Mouse (Mus musculus) forebrain, embryonic 13.5 days (tissue): ENCODE measurements around the gene Gm5485. TPM values are rescaled to one million over a fixed set of nuclear protein-coding genes. Genes with fewer than 3 reads are reported as not detected.

ENCODE experiments used
- ATAC-seq: fragments of 200-750 bp; cut with Nextera tagmentation; 2 replicates; pipeline ENCODE4 v1.8.0; 2017
- H3K27ac ChIP-seq: fragments of 300-500 bp; sonication (generic); 2 replicates; pipeline ENCODE4 v1.5.1; 2015; ENCODE audit warnings: inconsistent platforms, mild to moderate bottlenecking, moderate library complexity
- H3K27me3 ChIP-seq: fragments of 300-500 bp; sonication (generic); 2 replicates; pipeline ENCODE4 v1.6.1; 2015; ENCODE audit warnings: mild to moderate bottlenecking, inconsistent platforms
- H3K36me3 ChIP-seq: fragments of 300-500 bp; sonication (generic); 2 replicates; pipeline ENCODE4 v1.6.1; 2015; ENCODE audit warnings: mild to moderate bottlenecking, inconsistent platforms; ENCODE audit not compliant: poor library complexity, severe bottlenecking
- H3K4me1 ChIP-seq: fragments of 300-500 bp; sonication (generic); 2 replicates; pipeline ENCODE4 v1.6.1; 2015; ENCODE audit warnings: inconsistent platforms
- H3K4me2 ChIP-seq: fragments of 300-500 bp; sonication (generic); 2 replicates; pipeline ENCODE4 v1.6.1; 2015; ENCODE audit warnings: inconsistent platforms, mild to moderate bottlenecking, moderate library complexity
- H3K4me3 ChIP-seq: fragments of 300-500 bp; sonication (generic); 2 replicates; pipeline ENCODE4 v1.5.1; 2015; ENCODE audit warnings: mild to moderate bottlenecking, inconsistent platforms
- H3K9ac ChIP-seq: fragments of 300-500 bp; sonication (generic); 2 replicates; pipeline ENCODE4 v1.6.1; 2015; ENCODE audit warnings: mild to moderate bottlenecking, inconsistent platforms
- H3K9me3 ChIP-seq: fragments of 300-500 bp; sonication (generic); replicated peaks from 2 replicates; pipeline ENCODE4 v1.6.1; 2016; ENCODE audit warnings: inconsistent platforms
- WGBS: fragments of 180-500 bp; shearing (Covaris S2); methylation state at CpG from one replicate; pipeline ENCODE4 v1.1.7; 2015; 5-methylcytosine and 5-hydroxymethylcytosine counted together
- polyA plus RNA-seq: library from polyadenylated mRNA; unstranded; fragments of >200 nt; fragmentation: Nextera tagmentation; extraction: Ambion mirVana; gene quantifications from 2 replicates; pipeline ENCODE4 v1.2.1, GENCODE M21; 2015

Gm5485 gene
- not detected in 2 replicates for polyA plus RNA-seq

DNA sequence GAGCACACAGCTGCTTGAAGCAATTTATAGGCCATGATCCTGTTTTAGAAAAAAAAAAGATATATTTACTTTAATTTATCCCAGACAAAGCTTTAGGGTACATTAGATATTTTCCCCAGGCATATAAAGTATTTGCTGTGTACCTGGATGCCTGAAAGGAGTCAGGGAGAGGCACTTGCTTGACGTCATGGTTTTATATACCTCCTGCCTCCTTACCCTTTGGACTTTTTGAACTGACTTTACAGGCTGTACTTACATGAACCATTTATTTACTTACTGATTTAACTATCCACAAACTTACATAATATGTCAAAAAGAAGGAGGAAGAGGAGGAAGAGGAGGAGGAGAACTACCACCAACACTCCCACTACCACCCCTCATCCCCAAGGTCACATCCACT lies at the start of gene Gm5485:
Gene Gm5485, minus strand, starts transcription at position 171 of the 400 bp plus-strand sequence.
- WGBS: 90% methylated on average over 1 of the region's 1 CpGs
- no peaks in the 10 kb centered on the region for H3K4me1 ChIP-seq
- H3K9ac ChIP-seq: no peak within 1 kb of the TSS
- no peaks in the 10 kb centered on the region for H3K9me3 ChIP-seq
- no peak within 1 kb of the TSS for H3K27ac ChIP-seq
- no peaks in the 10 kb centered on the region for H3K27me3 ChIP-seq
- no peak within 1 kb of the TSS for H3K4me2 ChIP-seq
- no peaks in the 10 kb centered on the region for H3K36me3 ChIP-seq
- ATAC-seq: no peak
- no peak within 1 kb of the TSS for H3K4me3 ChIP-seq

- no peaks in the 10 kb centered on the region for H3K36me3 ChIP-seq
Observed at GRCm38 (mm10) chr16:48453264-48453663, 41.0 kb upstream of the Gm5485 start.

GRCm38 (mm10) chr16:48446161-48446925 lies 34.1 kb upstream of the Gm5485 start:
- Histone ChIP-seq H3K9ac (no peak overlapping the region), H3K9me3 (no peaks in the 10 kb centered on the region), H3K27me3 (no peaks in the 10 kb centered on the region), H3K4me3 (no peak overlapping the region), H3K36me3 (no peaks in the 10 kb centered on the region), H3K4me2 (no peak overlapping the region), H3K27ac (no peak overlapping the region), H3K4me1 (no peaks in the 10 kb centered on the region)
- ATAC-seq: no peak
- WGBS: 76% methylated on average over 8 of the region's 8 CpGs

More at GRCm38 (mm10) chr16:48453264-48453663, 41.0 kb upstream of the Gm5485 start:
- Histone ChIP-seq H3K9me3 (no peaks in the 10 kb centered on the region), H3K4me2 (no peak overlapping the region), H3K27me3 (no peaks in the 10 kb centered on the region), H3K4me3 (no peak overlapping the region), H3K4me1 (no peaks in the 10 kb centered on the region), H3K27ac (no peak overlapping the region), H3K9ac (no peak overlapping the region)
- 87% methylated on average over 3 of the region's 3 CpGs for WGBS
- no peak for ATAC-seq

DNA sequence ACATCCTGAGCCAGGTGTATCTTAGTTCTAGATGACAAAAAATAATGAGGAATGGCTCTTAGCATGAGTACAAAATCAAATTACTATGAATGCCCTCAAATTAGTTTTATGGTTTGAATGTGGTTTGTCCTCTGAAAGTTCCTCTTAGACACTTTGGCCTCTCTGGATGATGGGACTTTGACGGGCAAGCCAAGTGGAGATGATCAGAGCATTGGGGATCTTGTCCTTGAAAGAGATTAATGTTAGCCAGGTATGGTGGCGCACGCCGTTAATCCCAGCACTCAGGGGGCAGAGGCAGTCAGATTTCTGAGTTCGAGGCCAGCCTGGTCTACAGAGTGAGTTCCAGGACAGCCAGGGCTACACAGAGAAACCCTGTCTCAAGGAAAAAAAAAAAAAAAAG lies 32.4 kb upstream of the Gm5485 start:
- H3K4me2 ChIP-seq: no peak overlapping the region
- WGBS: 92% methylated on average over 5 of the region's 5 CpGs
- H3K4me3 ChIP-seq: no peak overlapping the region
- no peak overlapping the region for H3K27ac ChIP-seq
- ATAC-seq: no peak
- no peaks in the 10 kb centered on the region for H3K36me3 ChIP-seq
- H3K27me3 ChIP-seq: no peaks in the 10 kb centered on the region
- H3K9ac ChIP-seq: no peak overlapping the region
- no peaks in the 10 kb centered on the region for H3K9me3 ChIP-seq
- H3K4me1 ChIP-seq: no peaks in the 10 kb centered on the region

- no peak for ATAC-seq
- H3K4me3 ChIP-seq: no peak overlapping the region
- H3K9me3 ChIP-seq: no peaks in the 10 kb centered on the region
- H3K36me3 ChIP-seq: no peaks in the 10 kb centered on the region
- no peak overlapping the region for H3K4me2 ChIP-seq
- no peaks in the 10 kb centered on the region for H3K27me3 ChIP-seq
- H3K27ac ChIP-seq: no peak overlapping the region
- H3K4me1 ChIP-seq: no peaks in the 10 kb centered on the region
- no peak overlapping the region for H3K9ac ChIP-seq
Observed at GRCm38 (mm10) chr16:48437476-48437875, 25.3 kb upstream of the Gm5485 start.

DNA sequence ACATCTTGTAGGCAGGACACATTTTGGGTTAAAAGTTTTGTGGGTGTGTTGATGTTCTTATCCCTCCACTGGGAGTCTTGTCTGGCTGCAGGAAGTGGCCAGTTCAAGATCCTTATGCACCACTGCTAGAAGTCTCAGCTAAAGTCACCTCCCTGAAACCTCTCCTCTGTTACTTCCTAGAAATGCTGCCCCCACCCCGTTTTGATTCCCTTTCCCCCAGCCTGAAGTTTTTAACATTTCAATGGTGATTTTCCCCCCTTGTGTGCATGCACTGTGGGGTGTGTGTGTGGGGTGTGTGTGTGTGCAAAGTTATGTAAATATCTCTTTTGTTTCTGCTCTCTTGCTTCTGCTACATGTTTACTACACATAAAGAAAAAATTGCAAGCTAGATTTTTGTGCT lies 23.2 kb upstream of the Gm5485 start:
- ATAC-seq: no peak
- Histone ChIP-seq H3K36me3 (no peaks in the 10 kb centered on the region), H3K27me3 (no peaks in the 10 kb centered on the region), H3K27ac (no peak overlapping the region), H3K4me3 (no peak overlapping the region), H3K4me2 (no peak overlapping the region), H3K9me3 (no peaks in the 10 kb centered on the region), H3K9ac (no peak overlapping the region), H3K4me1 (no peaks in the 10 kb centered on the region)
- 11% methylated on average over 1 of the region's 1 CpGs for WGBS

GRCm38 (mm10) chr16:48431027-48431426 lies 18.8 kb upstream of the Gm5485 start, which contains the start of gene Morc1:
Gene Morc1, plus strand, starts transcription at chr16:48431237.
- H3K9me3 ChIP-seq: no peaks in the 10 kb centered on the region
- WGBS: 93% methylated on average over 15 of the region's 15 CpGs
- H3K27ac ChIP-seq: no peak within 1 kb of the TSS
- no peak within 1 kb of the TSS for H3K4me3 ChIP-seq
- H3K27me3 ChIP-seq: no peaks in the 10 kb centered on the region
- H3K4me2 ChIP-seq: no peak within 1 kb of the TSS
- ATAC-seq: no peak
- no peak within 1 kb of the TSS for H3K9ac ChIP-seq
- no peaks in the 10 kb centered on the region for H3K36me3 ChIP-seq
- H3K4me1 ChIP-seq: peaks cover 6% of the 10 kb centered on the region; the same call in 1 of the 2 replicates

DNA sequence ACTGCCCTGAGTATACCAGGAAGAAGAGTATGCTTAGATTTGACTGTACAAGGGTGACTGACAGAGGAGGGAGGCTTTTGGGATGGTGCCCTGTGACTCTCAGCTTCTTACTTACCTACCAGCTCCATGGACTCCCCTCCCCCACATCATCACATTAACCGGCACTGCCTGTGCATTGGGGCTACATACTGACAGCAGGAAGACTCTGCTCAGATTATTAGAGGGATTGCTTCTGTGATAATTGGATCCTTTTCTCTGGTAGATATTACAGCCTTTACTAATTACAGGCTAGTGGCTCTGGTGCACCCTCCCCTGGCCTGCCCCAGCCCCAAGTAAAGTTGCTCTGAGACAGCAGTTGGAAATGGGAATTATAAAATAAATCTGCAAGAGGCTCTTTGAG lies 17.2 kb upstream of the Gm5485 start:
- Histone ChIP-seq H3K27ac (no peak overlapping the region), H3K36me3 (no peaks in the 10 kb centered on the region), H3K27me3 (no peaks in the 10 kb centered on the region), H3K9ac (no peak overlapping the region), H3K4me1 (peaks cover 6% of the 10 kb centered on the region; the same call in 1 of the 2 replicates), H3K4me2 (no peak overlapping the region), H3K4me3 (no peak overlapping the region), H3K9me3 (no peaks in the 10 kb centered on the region)
- 39% methylated on average over 1 of the region's 1 CpGs for WGBS
- ATAC-seq: no peak; the same call in 1 of the 2 replicates

DNA sequence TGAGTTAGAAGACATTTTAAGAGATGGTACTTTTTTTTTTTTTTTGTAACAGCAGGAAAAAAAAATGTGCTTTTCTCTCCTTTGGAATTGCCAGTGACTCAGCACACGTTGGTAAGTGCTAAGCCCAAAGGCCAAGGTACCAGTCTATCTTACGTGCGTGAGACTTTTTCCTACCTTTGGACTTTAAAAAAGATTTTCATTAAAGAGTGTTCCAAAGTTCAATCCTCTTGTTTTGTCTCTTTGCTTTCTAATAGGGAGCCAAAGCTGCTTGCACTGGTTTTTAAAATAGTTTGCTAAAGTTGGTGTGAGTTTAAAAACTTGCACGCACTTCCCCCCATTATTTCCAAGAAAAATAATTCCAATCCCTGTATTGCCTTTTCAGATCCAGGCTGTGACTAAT lies 11.9 kb upstream of the Gm5485 start:
- Histone ChIP-seq H3K36me3 (no peaks in the 10 kb centered on the region), H3K27me3 (no peaks in the 10 kb centered on the region), H3K9me3 (no peaks in the 10 kb centered on the region), H3K4me3 (no peak overlapping the region), H3K27ac (no peak overlapping the region), H3K9ac (no peak overlapping the region), H3K4me1 (no peaks in the 10 kb centered on the region), H3K4me2 (no peak overlapping the region)
- WGBS: 95% methylated on average over 4 of the region's 4 CpGs
- no peak for ATAC-seq

- Histone ChIP-seq H3K4me3 (no peak overlapping the region), H3K4me2 (no peak overlapping the region), H3K36me3 (no peaks in the 10 kb centered on the region), H3K4me1 (no peaks in the 10 kb centered on the region), H3K9me3 (no peaks in the 10 kb centered on the region), H3K27ac (no peak overlapping the region), H3K27me3 (no peaks in the 10 kb centered on the region), H3K9ac (no peak overlapping the region)
- 22% methylated on average over 2 of the region's 2 CpGs for WGBS
- no peak for ATAC-seq
Observed at GRCm38 (mm10) chr16:48422501-48422900, 10.3 kb upstream of the Gm5485 start.

GRCm38 (mm10) chr16:48419035-48419434 lies 6.8 kb upstream of the Gm5485 start:
- WGBS: 80% methylated on average over 2 of the region's 2 CpGs
- Histone ChIP-seq H3K9ac (no peak overlapping the region), H3K36me3 (no peaks in the 10 kb centered on the region), H3K4me3 (no peak overlapping the region), H3K27ac (no peak overlapping the region), H3K4me2 (no peak overlapping the region), H3K4me1 (no peaks in the 10 kb centered on the region), H3K27me3 (no peaks in the 10 kb centered on the region), H3K9me3 (no peaks in the 10 kb centered on the region)
- no peak for ATAC-seq

DNA sequence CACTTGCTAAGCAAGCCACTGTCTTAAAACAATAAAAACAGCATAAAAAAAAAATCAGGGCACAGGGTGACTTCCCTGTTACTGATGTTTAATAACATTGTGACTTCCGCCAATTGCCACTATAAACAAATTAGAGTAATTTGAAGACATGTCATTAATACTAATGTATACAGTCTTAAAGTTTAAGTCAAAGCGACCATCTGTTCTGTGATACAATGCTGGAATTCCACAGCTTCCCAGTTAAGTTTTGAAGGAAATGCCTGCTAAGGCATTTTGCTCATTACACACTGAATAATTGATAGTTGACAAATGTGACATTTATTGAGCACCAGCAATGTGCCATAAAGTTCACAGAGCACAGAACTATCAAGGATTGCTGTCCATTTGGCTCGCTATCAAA lies 6.3 kb upstream of the Gm5485 start:
- H3K9ac ChIP-seq: no peak overlapping the region
- H3K9me3 ChIP-seq: no peaks in the 10 kb centered on the region
- no peaks in the 10 kb centered on the region for H3K4me1 ChIP-seq
- no peak for ATAC-seq
- H3K27ac ChIP-seq: no peak overlapping the region
- 88% methylated on average over 3 of the region's 3 CpGs for WGBS
- H3K36me3 ChIP-seq: no peaks in the 10 kb centered on the region
- H3K27me3 ChIP-seq: no peaks in the 10 kb centered on the region
- H3K4me3 ChIP-seq: no peak overlapping the region
- H3K4me2 ChIP-seq: no peak overlapping the region

- WGBS: 82% methylated on average over 3 of the region's 3 CpGs
- no peak for ATAC-seq
- H3K9ac ChIP-seq: no peak overlapping the region
- no peaks in the 10 kb centered on the region for H3K4me1 ChIP-seq
- H3K4me2 ChIP-seq: no peak overlapping the region
- H3K27me3 ChIP-seq: no peaks in the 10 kb centered on the region
- H3K4me3 ChIP-seq: no peak overlapping the region
- H3K9me3 ChIP-seq: no peaks in the 10 kb centered on the region
- no peak overlapping the region for H3K27ac ChIP-seq
- no peaks in the 10 kb centered on the region for H3K36me3 ChIP-seq
Observed at GRCm38 (mm10) chr16:48410125-48410524, 2.1 kb downstream of the Gm5485 start.
